Mouse (Mus musculus): ENCODE measurements around the gene Cryzl2.
A peak's percentile ranks its signal among the peaks of the same experiment; 100 is the strongest.

Cryzl2 gene

DNA sequence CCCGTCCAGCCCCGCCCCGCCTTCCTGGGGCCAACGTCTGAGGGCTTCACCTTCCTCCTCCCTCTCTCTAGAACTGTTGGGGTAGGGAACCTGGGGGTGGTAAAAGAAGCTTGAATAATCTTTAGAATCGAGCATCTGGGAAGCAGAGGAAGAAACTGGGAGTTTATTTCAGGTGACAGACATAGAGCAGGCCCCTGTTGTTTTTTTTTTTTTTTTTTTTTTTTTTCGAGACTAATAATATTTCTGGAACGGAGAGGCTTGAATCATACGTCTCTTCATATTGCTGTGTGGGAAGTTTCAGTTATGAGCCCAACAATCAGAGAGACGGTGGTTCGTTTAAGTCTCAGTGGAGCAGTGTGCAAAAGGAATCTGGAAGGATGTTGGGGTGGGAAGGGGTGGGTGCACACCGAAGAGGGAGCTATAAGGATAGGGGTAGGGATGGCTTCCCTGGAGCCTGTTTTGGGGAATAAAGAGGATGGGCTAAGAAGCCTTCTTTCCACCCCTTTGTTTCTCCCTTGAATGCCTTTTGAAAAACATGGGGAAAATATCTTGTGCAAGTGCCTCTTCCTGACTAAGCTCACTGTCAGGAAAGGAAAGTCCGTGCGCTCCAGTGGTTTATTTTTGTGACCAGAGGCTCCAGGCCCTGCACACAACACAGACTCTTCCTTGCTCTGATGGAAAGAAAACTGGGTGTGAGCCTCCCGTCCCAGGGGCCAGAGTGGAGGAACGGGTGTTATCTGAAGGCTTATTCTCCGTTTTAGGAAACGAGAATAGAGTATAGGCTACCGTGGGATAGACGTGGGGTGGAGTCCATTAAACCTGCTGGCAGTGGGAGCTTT lies 14.4 kb upstream of the Cryzl2 start:
- no peak for DNase-seq (ENCODE audit: low read depth, low spot score)

- DNase-seq (ENCODE audit: low read depth, low spot score): no peak
These were observed 13.6 kb upstream of the Cryzl2 start for GRCm38 (mm10) chr1:157444632-157445300.

GRCm38 (mm10) chr1:157445398-157445910 lies 12.9 kb upstream of the Cryzl2 start:
- no peak for DNase-seq (ENCODE audit: low read depth, low spot score)

GRCm38 (mm10) chr1:157446325-157446724 lies 12.1 kb upstream of the Cryzl2 start:
- DNase-seq (ENCODE audit: low read depth, low spot score): no peak

GRCm38 (mm10) chr1:157447142-157447541 lies 11.2 kb upstream of the Cryzl2 start:
- no peak for DNase-seq (ENCODE audit: low read depth, low spot score)

GRCm38 (mm10) chr1:157448164-157448804 lies 10.1 kb upstream of the Cryzl2 start:
- DNase-seq (ENCODE audit: low read depth, low spot score): no peak

DNA sequence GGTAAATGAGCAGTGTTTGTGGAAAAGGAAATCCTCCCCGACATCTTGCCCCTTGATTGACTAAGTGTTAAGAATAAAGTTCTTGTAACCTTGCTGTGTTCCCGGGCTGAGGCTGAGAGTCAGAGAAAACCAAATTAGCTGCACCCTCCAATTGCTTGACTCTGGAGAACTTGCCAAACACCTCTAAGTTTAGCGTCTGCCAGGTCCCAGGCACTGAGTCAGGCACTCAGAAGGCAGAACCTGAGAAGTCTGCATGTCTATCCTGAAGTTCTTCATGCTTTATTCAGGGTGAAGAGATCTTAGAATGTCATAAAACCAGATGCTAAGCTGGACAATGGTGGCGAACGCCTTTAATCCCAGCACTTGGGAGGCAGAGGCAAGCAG lies 9.6 kb upstream of the Cryzl2 start:
- DNase-seq (ENCODE audit: low read depth, low spot score): no peak

- DNase-seq (ENCODE audit: low read depth, low spot score): no peak
These were observed 8.8 kb upstream of the Cryzl2 start for GRCm38 (mm10) chr1:157449532-157449931.

GRCm38 (mm10) chr1:157449981-157450636 lies 8.3 kb upstream of the Cryzl2 start:
- DNase-seq (ENCODE audit: low read depth, low spot score): no peak

- DNase-seq (ENCODE audit: low read depth, low spot score): no peak
These were observed 6.1 kb upstream of the Cryzl2 start for GRCm38 (mm10) chr1:157452284-157452683.

DNA sequence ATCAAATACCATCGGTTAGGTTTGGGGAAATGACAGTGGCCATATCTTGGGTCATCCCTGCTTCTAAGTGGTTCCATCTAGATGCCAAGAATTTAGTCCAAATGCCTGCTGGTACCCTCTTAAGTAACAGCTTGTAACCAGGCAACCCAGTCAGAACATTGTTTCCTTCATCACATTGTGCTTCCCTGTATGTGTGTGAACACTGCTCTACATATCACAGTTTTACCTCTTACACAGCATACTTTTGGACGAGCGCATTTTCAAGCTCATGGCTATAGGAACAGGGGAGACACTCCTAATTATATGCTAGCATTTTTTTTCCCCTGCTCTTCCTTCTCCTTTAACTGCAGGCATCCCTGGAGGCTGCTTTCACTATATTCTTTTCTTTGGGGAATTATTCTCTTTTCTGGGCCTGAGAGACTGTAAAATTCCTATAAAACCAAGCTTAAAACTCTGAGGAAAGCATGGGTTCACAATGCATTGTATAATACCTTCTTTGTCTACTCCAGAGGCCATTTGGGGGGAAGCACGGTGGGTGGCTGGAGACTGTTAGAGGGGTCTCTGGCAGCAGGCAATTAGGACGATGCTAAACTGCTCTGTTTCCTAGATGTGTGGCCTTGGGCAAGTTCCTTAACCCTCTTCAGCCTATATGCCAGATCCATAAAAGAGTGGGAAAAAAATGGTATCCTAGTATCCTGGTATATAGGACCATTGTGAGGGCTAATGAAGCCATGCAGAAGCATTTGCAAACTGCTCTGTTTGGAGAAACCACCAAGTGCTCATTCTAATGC lies 5.4 kb upstream of the Cryzl2 start:
- peak; percentile 69 for DNase-seq (ENCODE audit: low read depth, low spot score)

DNA sequence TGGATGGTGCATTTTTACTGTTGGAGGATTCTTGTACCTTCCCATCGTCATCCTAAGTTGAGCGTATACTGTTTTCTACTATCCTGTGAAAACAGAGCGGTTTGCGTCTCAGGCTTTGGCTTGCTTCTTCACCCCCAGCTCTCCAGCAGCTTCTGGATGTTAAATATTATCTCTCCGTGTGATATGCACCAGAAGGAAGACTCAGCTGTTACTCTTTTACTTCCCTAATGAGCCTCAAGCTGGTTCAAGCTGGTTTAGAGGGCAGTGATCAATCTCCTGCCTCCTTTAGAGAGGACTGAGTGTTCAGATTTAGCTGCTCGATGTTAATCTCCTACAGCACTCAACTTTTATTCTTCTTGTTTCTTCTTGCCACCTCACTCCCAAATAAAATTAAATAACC lies 3.5 kb upstream of the Cryzl2 start:
- DNase-seq (ENCODE audit: low read depth, low spot score): no peak

DNA sequence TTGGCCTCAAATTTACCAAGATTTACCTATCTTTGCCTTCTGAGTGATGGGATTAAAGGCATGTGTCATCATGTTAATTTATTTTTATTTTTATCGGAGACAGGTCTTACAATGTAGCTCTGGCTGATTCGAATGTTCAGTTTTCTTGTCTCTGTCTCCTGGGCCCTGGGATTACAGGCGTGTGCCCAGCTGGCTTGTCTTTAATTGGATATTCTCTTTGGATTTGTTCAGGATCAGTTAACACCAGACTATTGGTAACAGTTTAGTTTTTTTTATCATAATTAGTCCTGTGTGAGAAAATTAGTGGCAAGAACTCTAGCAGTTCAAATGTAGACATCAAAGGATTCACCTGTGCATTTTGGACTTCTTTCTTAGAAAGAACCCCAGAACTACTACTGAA lies 588 bp upstream of the Cryzl2 start:
- DNase-seq (ENCODE audit: low read depth, low spot score): no peak

- no peak for DNase-seq (ENCODE audit: low read depth, low spot score)
These were observed 1.5 kb downstream of the Cryzl2 start for GRCm38 (mm10) chr1:157459904-157460303.

- no peak for DNase-seq (ENCODE audit: low read depth, low spot score)
These were observed 2.9 kb downstream of the Cryzl2 start for GRCm38 (mm10) chr1:157461276-157461675.

DNA sequence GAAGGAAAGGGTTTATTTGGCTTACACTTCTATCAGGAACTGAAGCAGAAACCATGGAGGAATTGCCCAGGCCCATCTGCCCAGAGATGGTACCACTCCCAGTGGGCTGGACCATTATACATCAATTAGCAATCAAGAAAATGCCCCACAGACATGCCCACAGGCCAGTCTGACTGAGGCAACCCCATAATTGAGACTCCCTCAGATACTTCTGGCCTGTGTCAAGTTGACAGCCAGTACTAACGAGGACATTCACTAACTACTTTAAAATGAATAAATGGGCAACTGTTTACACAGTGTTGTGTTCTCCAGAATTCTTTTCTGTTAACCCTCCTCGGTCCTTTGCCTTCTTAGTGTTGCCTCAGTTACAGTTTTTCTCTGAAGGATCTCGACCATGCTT lies 4.0 kb downstream of the Cryzl2 start:
- DNase-seq (ENCODE audit: low read depth, low spot score): no peak

DNA sequence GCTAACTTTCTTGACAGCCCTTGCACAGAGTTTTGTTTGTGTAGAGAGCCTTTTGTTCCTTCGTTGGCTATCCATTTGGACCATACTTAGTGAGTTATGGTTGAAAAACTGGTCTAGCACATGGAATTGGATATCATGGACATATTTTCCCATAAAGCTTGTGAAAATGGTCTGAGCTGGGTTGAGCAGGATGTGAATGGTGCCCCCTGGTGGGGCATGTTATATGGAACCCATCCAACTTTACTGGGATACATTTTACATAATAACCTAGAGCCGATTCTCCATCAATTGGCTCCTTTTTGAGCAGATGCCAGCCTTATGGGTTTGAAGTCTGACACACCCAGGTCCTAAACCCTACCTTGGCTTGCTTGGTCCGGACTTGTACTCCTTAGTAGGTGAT lies 6.8 kb downstream of the Cryzl2 start:
- no peak for DNase-seq (ENCODE audit: low read depth, low spot score)

- no peak for DNase-seq (ENCODE audit: low read depth, low spot score)
These were observed 9.5 kb downstream of the Cryzl2 start for GRCm38 (mm10) chr1:157467866-157468265.

DNA sequence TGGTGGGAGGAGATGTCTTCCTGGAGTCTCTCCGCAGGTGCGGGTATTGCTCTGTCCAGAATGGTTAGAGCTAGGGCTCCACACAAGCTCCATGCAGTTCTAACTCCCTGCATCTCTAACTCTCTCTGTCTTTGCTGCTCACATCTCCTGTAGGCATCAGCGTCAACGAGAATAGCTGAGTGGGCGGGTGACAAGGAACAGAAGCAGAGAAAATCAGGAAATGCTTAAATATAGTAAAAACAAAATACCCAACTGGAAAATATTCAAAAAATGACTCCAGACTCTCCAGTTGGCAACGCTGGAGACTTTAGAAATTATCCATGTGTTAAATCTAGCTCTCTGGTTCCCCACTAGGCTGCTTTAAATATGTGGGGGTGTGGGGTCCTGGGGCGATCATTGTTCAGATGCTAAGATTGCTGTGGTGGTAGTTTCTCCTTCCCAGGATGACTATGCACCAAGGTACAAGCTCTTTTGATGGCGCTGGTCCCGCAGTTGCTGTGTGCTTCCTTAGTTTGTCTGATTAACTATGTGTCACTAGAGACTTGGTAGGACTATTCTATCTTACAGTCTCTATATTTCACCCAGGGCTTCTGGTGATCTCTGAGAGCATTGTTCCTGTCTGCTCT lies 12.5 kb downstream of the Cryzl2 start:
- DNase-seq (ENCODE audit: low read depth, low spot score): no peak

- no peak for DNase-seq (ENCODE audit: low read depth, low spot score)
These were observed 14.3 kb downstream of the Cryzl2 start for GRCm38 (mm10) chr1:157472716-157473115.

DNA sequence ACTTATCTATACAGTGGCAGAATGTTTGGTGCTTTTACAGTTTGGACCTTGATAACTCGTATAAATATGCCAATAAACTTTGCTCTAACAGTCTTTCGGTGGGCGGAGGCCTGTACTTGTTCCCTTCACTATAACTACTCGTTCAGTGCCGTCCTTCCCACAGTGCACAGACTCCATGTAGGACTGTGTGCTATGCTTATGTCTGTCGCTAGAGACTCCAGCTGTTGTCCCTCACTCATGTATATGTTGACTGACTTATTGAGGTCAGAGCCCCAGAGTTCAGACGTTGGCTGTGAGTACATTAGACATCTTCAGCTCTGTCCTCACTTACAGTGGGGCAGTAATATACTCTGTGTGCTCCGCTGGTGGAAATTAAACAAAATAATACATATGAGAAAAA lies 16.5 kb downstream of the Cryzl2 start:
- no peak for DNase-seq (ENCODE audit: low read depth, low spot score)

Measured in forelimb bud, embryonic 11.5 days (tissue).